In the genomic region with DNA sequence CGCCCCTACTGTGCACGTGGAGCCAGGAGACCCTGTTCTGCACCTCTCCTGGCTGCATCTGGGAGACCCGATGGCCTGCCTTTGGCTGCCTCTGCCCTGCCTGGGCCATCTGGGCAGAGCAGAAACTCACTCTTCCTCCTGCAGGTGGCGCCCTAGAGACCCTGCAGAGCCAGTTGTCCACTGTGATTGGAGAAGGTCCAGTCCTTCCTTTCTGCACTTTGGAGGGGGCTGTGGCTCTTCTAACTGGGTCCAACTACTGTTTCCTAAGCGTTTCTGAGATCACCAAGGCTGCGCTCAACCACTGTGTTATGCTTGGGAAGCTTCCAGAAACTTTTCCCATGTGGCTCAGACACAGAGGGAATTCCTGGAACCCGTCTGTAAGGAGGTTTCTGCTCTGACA, we compare ENCODE assay signal across 8 mouse cellular contexts.
A peak's percentile ranks its signal among the peaks of the same experiment; 100 is the strongest.
DNase-seq lines count a peak whose midpoint lies in the region; ATAC-seq and TF ChIP-seq lines count a peak whose summit lies in the region.

No protein-coding gene starts in this region.

- H3K4me3 ChIP-seq in midbrain, embryonic 10.5 days = no peak overlapping the region
- no peak overlapping the region for H3K4me3 ChIP-seq in midbrain, embryonic 16.5 days (ENCODE audit: low read depth, low read length)
- H3K4me3 ChIP-seq in limb, embryonic 14.5 days (replicated peaks; ENCODE audit: low read length) = no peak overlapping the region
- no peak overlapping the region for H3K4me3 ChIP-seq in neural tube, embryonic 14.5 days (ENCODE audit: low read depth, low read length)
- no peak overlapping the region for H3K4me3 ChIP-seq in testis, adult 2 months (ENCODE audit: control insufficient read depth, low read depth, low read length)

- no peaks in the 10 kb centered on the region for H3K9me3 ChIP-seq in midbrain, embryonic 10.5 days (replicated peaks)
- H3K9me3 ChIP-seq in midbrain, embryonic 16.5 days (replicated peaks; ENCODE audit: control insufficient read depth, low read length, poor library complexity, severe bottlenecking) = no peaks in the 10 kb centered on the region
- H3K9me3 ChIP-seq in limb, embryonic 14.5 days (ENCODE audit: control insufficient read depth, low read length) = no peaks in the 10 kb centered on the region
- no peaks in the 10 kb centered on the region for H3K9me3 ChIP-seq in neural tube, embryonic 14.5 days (ENCODE audit: control insufficient read depth, low read length)

- no peak overlapping the region for H3K9ac ChIP-seq in midbrain, embryonic 16.5 days (ENCODE audit: low read depth, low read length)
- no peak overlapping the region for H3K9ac ChIP-seq in limb, embryonic 14.5 days (ENCODE audit: low read depth, low read length, severe bottlenecking)
- H3K9ac ChIP-seq in neural tube, embryonic 14.5 days (replicated peaks; ENCODE audit: low read depth, low read length) = no peak overlapping the region

- no peak for TF ChIP-seq POLR2A in limb, embryonic 14.5 days (IDR thresholded peaks at IDR 0.05; ENCODE audit: borderline replicate concordance, extremely low read depth, insufficient read depth, insufficient read length)
- no peak for TF ChIP-seq POLR2A in testis, adult 2 months (IDR thresholded peaks at IDR 0.05; ENCODE audit: control insufficient read depth, low read depth, low read length)

- no peak overlapping the region for H3K27ac ChIP-seq in midbrain, embryonic 10.5 days (replicated peaks)
- H3K27ac ChIP-seq in midbrain, embryonic 16.5 days (ENCODE audit: low read length) = no peak overlapping the region
- H3K27ac ChIP-seq in limb, embryonic 14.5 days (replicated peaks; ENCODE audit: low read depth, low read length) = no peak overlapping the region
- H3K27ac ChIP-seq in neural tube, embryonic 14.5 days (ENCODE audit: low read depth, low read length) = no peak overlapping the region
- H3K27ac ChIP-seq in testis, adult 2 months (ENCODE audit: control insufficient read depth, insufficient read depth, low read depth, low read length) = no peak overlapping the region

- peak; percentile 94 for TF ChIP-seq CTCF in testis, adult 2 months (IDR thresholded peaks at IDR 0.05; ENCODE audit: control insufficient read depth, insufficient read depth, insufficient replicate concordance, low read depth, low read length)

- no peak overlapping the region for H3K4me2 ChIP-seq in midbrain, embryonic 16.5 days (ENCODE audit: low read length)
- no peak overlapping the region for H3K4me2 ChIP-seq in limb, embryonic 14.5 days (replicated peaks; ENCODE audit: low read depth, low read length, severe bottlenecking)
- H3K4me2 ChIP-seq in neural tube, embryonic 14.5 days (ENCODE audit: low read depth, low read length) = no peak overlapping the region

- ATAC-seq in midbrain, embryonic 16.5 days = no peak
- ATAC-seq in limb, embryonic 14.5 days (ENCODE audit: low FRiP score, low read depth) = no peak; the same call in 1 of the 2 replicates
- peak; percentile 38; the same call in 1 of the 2 replicates for ATAC-seq in neural tube, embryonic 14.5 days (ENCODE audit: low read depth)

- H3K27me3 ChIP-seq in midbrain, embryonic 10.5 days (ENCODE audit: low read depth, poor library complexity, severe bottlenecking) = no peaks in the 10 kb centered on the region; the same call in 1 of the 2 replicates
- H3K27me3 ChIP-seq in midbrain, embryonic 16.5 days (ENCODE audit: control insufficient read depth, insufficient read depth, low read depth, low read length) = no peaks in the 10 kb centered on the region
- H3K27me3 ChIP-seq in limb, embryonic 14.5 days (ENCODE audit: control insufficient read depth, insufficient read depth, low read length) = no peaks in the 10 kb centered on the region
- H3K27me3 ChIP-seq in neural tube, embryonic 14.5 days (ENCODE audit: control insufficient read depth, insufficient read depth, low read length) = no peaks in the 10 kb centered on the region
- no peaks in the 10 kb centered on the region for H3K27me3 ChIP-seq in testis, adult 2 months (ENCODE audit: control insufficient read depth, insufficient read depth, low read length)

- 30% methylated on average over 7 of the region's 7 CpGs for WGBS in midbrain, embryonic 10.5 days
- WGBS in midbrain, embryonic 16.5 days = 29% methylated on average over 7 of the region's 7 CpGs
- 18% methylated on average over 7 of the region's 7 CpGs for WGBS in limb, embryonic 14.5 days
- 30% methylated on average over 7 of the region's 7 CpGs for WGBS in neural tube, embryonic 14.5 days

- H3K36me3 ChIP-seq in midbrain, embryonic 10.5 days = no peaks in the 10 kb centered on the region
- no peaks in the 10 kb centered on the region for H3K36me3 ChIP-seq in midbrain, embryonic 16.5 days (ENCODE audit: control insufficient read depth, insufficient read depth, low read length)
- H3K36me3 ChIP-seq in limb, embryonic 14.5 days (ENCODE audit: control insufficient read depth, insufficient read depth, low read length) = no peaks in the 10 kb centered on the region
- H3K36me3 ChIP-seq in neural tube, embryonic 14.5 days (ENCODE audit: control insufficient read depth, insufficient read depth, low read length) = no peaks in the 10 kb centered on the region
- H3K36me3 ChIP-seq in testis, adult 2 months (ENCODE audit: control insufficient read depth, insufficient read depth, low read length) = no peaks in the 10 kb centered on the region

- DNase-seq in midbrain, embryonic 10.5 days (ENCODE audit: low spot score) = peak; percentile 83
- DNase-seq in cerebellum, adult 9-11 months = peak; percentile 57
- DNase-seq in gastrocnemius, postnatal 25 days = peak; percentile 75
- DNase-seq in kidney, adult 18-20 months = peak; percentile 84
- peak; percentile 90 for DNase-seq in limb, embryonic 14.5 days (ENCODE audit: low spot score)

- H3K4me1 ChIP-seq in midbrain, embryonic 10.5 days = peaks cover 10% of the 10 kb centered on the region; the same call in 1 of the 2 replicates
- peaks cover 4% of the 10 kb centered on the region; the same call in 1 of the 2 replicates for H3K4me1 ChIP-seq in midbrain, embryonic 16.5 days (ENCODE audit: control insufficient read depth, insufficient read depth, low read length)
- peaks cover 42% of the 10 kb centered on the region for H3K4me1 ChIP-seq in limb, embryonic 14.5 days (ENCODE audit: control insufficient read depth, insufficient read depth, low read length)
- H3K4me1 ChIP-seq in neural tube, embryonic 14.5 days (ENCODE audit: control insufficient read depth, insufficient read depth, low read length) = no peaks in the 10 kb centered on the region
- H3K4me1 ChIP-seq in testis, adult 2 months (ENCODE audit: control insufficient read depth, insufficient read depth, low read length) = no peaks in the 10 kb centered on the region; the same call in 1 of the 2 replicates
